Mouse (Mus musculus) monocyte, adult 5-6 weeks (primary cell): ENCODE results near the gene Stk38. TPM values are rescaled to one million over a fixed set of nuclear protein-coding genes. Genes with fewer than 3 reads are reported as not detected.
"Not testable (repeated sequence)": the region's sequence is repeated elsewhere in the genome, so short reads cannot be mapped to it uniquely, and the experiment has no call there.

Source experiments
- ATAC-seq: fragments of 153-309, 156-312 bp; replicated peaks from 2 replicates; pipeline ENCODE4 v1.8.0; 2017; ENCODE audit warnings: mild to moderate bottlenecking; ENCODE audit not compliant: low TSS enrichment, insufficient number of reproducible peaks, severe bottlenecking, poor library complexity, low FRiP score
- total RNA-seq: library from RNA; stranded (forward); fragments of 200-1000, 200-491, 200-594 nt; gene quantifications from 3 replicates; pipeline ENCODE4 v1.2.3, GENCODE M21; 2017

Gene Stk38
- total RNA-seq, 1 experiment from 2014 or later, result 402 TPM

GRCm38 (mm10) chr17:29042569-29042968, 34.8 kb upstream of the Stk38 start:
- ATAC-seq, result no peak

DNA sequence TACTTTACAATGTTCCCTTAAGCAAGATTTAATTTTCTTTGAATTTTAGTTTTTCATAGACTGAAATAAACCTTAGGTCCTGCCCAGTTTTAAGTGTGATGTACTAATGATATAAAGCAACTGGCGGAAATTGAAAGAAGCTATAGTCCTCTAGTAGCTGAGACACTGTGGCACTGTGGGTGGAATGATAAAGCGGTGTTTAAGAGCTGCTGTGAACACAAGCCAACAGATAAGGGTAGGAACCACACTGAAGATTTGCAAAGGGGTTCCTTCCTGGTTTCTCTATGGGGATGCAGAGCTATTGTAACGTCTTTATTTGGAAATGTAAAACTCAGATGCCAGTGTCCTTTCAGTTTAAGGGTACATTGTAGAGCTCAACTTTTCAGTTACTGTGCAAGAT, 33.8 kb upstream of the Stk38 start:
- ATAC-seq, result not testable (repeated sequence)

GRCm38 (mm10) chr17:29039351-29039750, 31.6 kb upstream of the Stk38 start:
- no peak for ATAC-seq

GRCm38 (mm10) chr17:29035506-29035905, 27.7 kb upstream of the Stk38 start:
- ATAC-seq, result no peak

GRCm38 (mm10) chr17:29034264-29034663, 26.5 kb upstream of the Stk38 start:
- no peak for ATAC-seq

DNA sequence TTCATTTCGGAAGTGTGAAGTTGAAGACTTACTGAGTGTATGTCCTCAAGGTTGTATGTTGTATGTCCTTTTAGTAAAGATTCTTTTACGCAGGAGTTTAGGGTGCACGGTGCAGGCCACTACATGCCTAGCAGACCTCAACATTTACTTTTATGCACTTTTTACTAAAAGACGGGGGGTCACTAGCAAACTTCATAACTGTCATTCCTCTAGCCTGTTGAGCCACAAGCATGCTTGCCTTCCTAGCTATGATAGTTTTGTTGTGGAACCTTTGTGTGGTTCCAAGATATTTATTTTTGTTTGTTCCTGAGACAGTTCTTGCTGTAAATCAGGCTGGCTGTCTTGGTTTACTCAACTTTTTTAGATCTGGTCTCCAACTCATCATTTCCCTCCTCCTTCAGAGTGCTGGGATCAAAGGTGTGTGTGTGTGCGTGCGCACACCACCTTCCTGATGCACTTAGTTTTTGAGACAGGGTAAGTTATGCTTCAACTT, 25.8 kb upstream of the Stk38 start:
- no peak for ATAC-seq

DNA sequence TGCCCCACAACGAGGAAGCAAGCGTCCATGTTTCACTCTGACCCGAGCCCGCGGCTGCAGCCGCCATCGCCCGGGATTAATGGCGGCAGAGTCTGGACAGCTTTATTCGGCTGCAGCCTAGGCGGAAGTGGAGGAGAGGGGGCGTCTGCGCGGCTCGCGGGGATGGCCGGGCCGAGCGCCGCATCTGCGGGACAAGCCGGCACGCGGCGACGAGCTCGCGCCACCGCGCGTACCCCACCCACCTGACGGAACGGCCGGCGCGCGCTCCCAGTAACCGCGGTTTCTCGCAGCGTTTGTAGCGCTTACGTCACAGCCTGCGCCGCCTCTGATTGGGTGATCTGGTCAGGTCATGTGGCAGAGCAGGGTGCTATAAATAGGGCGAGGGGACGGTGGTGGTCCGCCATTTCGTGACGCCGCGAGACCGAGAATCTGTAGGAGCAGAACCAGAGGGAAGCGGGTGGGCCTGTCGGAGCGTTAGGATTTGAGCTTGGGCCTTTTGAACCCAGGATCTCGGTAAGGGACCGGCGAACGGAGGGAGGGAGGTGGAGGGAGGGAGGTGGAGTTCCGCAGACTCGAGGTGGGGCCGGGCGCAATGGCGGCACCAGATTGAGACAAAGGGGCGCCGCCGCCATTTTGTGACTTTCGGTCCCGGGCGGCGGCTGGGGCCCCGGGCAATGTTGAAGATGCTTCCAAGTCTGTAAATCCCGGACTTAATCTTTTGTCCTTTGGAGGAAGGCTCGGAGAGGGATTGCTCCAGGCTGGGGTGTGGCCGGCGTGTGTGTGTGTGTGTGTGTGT, 24.7 kb upstream of the Stk38 start, which contains the start of gene Srsf3:
Gene Srsf3, plus strand, starts transcription at position 355 of the 796 bp plus-strand sequence.
- ATAC-seq, result peak; percentile 92

GRCm38 (mm10) chr17:29031771-29032273, 24.0 kb upstream of the Stk38 start:
- peak; percentile 25 for ATAC-seq

GRCm38 (mm10) chr17:29031085-29031711, 23.4 kb upstream of the Stk38 start:
- not testable (repeated sequence) for ATAC-seq

GRCm38 (mm10) chr17:29030321-29031034, 22.7 kb upstream of the Stk38 start:
- no peak for ATAC-seq

GRCm38 (mm10) chr17:29026652-29027356, 19.0 kb upstream of the Stk38 start:
- ATAC-seq, result no peak

DNA sequence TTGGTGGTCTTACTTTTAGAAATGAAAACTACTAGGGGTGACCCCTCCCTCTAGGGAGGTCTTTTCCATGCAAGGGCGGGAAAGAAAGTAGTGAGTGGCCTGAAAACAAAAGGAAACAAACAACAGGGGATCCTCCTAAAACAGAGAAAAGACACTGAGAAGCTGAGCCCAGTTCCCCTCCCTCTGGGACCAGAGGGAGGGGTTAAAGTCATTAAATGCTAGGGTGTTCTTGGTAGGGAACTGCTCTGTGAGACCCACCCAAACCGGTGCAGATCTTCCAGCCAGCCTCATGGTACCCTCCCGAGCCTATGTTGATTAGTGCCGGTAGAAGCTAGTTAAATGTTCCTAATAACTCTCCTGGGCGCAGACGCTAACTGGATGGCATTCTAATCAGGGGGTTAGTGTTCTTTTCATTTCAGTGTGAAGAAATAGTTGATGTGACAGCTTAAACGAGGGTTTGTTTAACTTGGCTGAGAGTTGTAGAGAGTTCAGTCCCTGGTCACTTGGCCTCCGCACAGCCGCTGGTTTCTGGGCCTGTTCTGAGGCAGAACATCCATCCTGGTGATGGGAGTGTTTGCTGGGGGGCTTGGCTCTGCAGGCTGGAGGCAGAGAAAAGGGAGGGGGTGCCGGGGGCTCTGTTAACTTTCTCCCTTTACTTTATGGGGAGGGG, 17.2 kb upstream of the Stk38 start:
- no peak for ATAC-seq

DNA sequence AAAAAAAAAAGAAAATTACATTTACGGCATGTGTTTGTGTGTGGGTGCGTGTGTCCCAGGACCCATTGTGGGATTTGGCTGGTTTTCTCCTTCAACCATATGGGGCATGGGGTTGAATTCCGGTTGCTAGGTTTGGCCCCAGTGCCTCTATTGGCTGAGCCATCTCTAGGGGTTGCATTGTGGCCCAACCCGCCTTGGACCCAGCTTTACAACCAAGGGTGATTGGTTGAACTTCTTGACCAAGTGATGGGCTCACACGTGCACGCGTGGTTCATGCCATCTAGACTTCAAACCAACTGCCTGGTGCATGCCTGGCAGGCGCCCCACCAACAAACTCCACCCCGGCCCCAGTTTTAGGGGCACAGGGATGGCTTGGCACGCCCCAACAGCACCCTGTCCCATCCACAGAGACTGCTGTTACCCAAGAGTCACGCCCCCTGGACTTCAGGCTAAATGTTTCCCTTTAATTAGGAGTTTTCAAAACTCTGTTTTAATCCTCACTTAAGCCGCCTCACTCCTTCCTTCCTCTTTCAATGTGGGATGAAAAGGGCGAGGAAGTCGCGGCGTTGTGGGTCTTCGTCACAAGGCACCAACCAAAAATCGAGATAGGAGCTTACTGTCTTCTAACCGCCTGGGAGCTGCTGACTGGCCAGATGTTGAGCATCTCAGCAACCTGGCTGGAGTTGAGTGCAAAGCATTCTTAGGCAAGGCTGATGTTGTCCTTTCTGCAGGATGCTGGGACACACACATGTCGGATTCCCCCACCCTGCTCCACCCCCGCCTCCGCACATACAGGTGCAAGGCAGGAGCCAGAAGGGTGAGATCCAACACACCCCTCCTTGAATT, 16.5 kb upstream of the Stk38 start:
- peak; percentile 19 for ATAC-seq

GRCm38 (mm10) chr17:29023346-29023745, 15.6 kb upstream of the Stk38 start:
- ATAC-seq, result no peak

DNA sequence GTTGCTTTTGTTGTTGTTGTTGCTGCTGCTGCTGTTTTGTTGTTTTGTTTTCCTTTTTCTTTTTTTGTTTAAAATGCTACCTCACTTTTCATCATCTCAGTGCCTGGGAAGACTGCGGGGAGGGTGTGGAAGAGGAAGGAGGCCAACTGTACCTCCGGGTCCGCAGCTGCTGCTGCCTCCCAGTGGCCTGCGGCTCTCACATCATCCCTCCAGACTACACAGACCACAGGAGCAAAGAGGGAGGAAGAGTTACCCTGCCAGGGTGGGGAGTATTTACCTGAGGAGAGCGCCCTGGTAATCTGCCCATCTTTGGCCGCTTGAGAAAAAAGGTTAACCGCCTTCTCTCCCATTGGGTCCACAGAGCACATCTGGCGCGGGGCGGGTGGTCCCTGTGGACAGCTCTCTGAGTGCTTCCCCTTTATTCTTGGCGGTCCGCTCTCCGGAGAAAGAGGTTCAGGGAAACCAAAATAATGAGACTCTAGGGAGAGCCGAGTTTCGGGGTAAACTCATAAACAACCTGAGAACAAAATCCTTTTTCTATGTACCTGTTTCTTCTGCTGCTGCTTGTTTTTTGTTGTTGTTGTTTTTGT, 14.5 kb upstream of the Stk38 start:
- peak; percentile 79 for ATAC-seq

GRCm38 (mm10) chr17:29020444-29020843, 12.6 kb upstream of the Stk38 start:
- peak; percentile 52; the same call in 1 of the 2 replicates for ATAC-seq

DNA sequence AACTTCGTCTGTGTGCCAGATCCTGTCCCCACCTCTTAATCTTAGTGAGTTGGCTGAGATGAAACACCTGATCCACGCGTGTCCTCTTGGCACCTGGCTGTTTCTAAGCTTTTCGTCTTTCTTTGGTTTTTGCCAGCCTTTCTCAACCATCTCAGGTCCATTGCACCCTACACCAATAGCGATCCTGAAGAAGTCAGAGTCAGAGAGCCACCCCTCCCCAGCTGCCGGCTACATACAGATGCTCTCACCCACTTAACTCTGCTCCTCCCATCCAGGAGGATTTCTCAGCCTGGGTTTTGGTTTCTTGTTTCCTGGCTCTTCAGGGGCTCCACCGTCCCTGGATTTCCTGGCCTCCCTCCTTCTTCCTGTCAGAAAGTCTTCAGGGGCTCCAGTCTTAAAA, 11.6 kb upstream of the Stk38 start:
- no peak for ATAC-seq
